Mouse (Mus musculus): ENCODE results near the gene Eif3k. TPM values are rescaled to one million over a fixed set of nuclear protein-coding genes. Genes with fewer than 3 reads are reported as not detected.

The Eif3k gene
- polyA plus RNA-seq, 1 experiment from 2014 or later: 306 TPM

DNA sequence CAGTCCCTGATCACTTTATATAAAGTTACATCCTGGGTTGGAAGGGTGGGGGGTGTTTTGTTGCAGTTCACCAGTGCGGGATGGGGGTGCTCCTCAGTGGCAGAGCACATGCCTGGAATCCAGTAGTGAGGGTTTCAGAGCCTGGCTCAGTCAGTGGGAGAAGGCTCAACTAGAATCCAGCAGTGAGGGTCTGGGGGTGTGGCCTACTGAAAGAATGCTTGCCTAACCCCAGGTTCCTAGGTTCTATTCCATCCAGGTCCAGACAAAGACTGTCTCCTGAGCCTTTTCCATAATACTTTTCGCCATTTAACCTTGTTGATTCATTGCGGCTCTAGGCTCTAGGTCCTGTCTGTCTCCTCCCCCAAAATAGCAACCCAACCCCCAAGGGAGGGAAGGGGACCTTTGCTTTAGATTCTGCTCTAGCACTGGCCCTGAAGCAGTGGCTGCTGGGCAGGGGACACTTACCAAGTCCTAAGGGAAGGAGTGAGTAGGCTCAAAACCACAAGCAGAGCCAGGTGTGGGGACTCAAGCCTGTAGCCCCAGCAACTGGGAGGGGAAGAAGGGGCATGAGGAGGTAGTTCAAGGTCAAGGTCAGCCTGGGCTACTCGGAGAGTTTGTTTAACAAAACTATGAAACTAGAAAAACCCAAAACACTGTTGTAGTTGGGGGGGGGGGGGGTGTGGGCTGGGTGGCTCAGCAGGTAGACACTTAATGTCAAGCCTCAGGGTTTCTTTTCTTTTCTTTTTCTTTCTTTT lies 14.7 kb downstream of the Eif3k start:
- H3K4me1 ChIP-seq: peaks cover 4% of the 10 kb centered on the region; the same call in 1 of the 2 replicates
- ATAC-seq (ENCODE audit: low FRiP score): no peak
- H3K27me3 ChIP-seq (replicated peaks): no peaks in the 10 kb centered on the region
- peaks cover 14% of the 10 kb centered on the region for H3K36me3 ChIP-seq
- no peak overlapping the region for H3K4me3 ChIP-seq (replicated peaks)
- WGBS: 70% methylated on average over 4 of the region's 4 CpGs
- H3K9ac ChIP-seq (replicated peaks): no peak overlapping the region
- H3K9me3 ChIP-seq (replicated peaks): no peaks in the 10 kb centered on the region
- H3K27ac ChIP-seq (replicated peaks): no peak overlapping the region
- no peak overlapping the region for H3K4me2 ChIP-seq

DNA sequence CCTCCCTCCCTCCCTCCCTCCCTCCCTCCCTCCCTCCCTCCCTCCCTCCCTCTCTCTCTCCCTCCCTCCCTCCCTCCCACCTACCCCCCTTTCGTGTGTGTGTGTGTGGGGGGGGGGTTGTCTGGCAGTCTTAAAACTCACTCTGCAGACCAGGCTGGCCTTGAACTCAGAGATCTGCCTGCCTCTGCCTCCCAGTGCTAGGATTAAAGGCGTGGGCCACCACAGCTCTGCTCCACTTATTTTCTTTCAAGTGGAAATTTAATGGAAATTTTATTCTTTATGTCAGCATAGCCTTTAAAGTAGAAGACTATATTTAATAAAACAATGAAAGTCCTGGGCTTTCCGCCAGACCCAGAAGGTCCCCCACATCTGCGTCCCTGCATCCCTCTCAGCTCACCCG lies 15.5 kb downstream of the Eif3k start:
- Histone ChIP-seq H3K36me3 (peaks cover 6% of the 10 kb centered on the region), H3K9me3 (replicated peaks) (no peaks in the 10 kb centered on the region), H3K9ac (replicated peaks) (no peak overlapping the region), H3K4me2 (no peak overlapping the region), H3K4me1 (peaks cover 8% of the 10 kb centered on the region), H3K27me3 (replicated peaks) (no peaks in the 10 kb centered on the region), H3K27ac (replicated peaks) (no peak overlapping the region), H3K4me3 (replicated peaks) (no peak overlapping the region)
- 84% methylated on average over 4 of the region's 5 CpGs for WGBS
- no peak for ATAC-seq (ENCODE audit: low FRiP score)

DNA sequence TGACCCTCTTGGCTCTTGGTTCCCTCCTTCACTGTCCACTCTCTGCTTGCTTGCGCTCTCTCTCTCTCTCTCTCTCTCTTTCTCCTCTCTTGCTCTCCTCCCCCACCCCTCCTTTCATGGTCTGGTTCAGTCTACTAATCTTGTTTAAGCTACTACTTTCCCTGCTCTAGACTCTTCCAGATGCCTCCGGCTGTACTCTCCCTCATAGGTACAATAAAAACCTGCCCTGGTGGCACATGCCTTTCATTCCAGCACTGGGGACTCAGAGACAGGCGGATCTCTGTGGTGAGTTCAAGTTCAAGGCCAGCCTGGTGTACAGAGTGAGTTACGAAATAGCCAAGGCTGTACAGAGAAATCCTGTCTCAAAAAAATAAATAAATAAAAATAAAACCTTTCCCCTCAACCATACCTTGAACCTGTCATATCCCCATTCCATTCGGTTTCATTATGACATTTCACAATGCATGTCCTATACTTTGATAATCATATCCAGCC lies 16.3 kb downstream of the Eif3k start:
- Histone ChIP-seq H3K4me2 (no peak overlapping the region), H3K36me3 (no peaks in the 10 kb centered on the region), H3K27me3 (replicated peaks) (no peaks in the 10 kb centered on the region), H3K4me3 (replicated peaks) (no peak overlapping the region), H3K4me1 (peaks cover 16% of the 10 kb centered on the region), H3K9me3 (replicated peaks) (no peaks in the 10 kb centered on the region), H3K9ac (replicated peaks) (no peak overlapping the region), H3K27ac (replicated peaks) (no peak overlapping the region)
- 83% methylated on average over 5 of the region's 5 CpGs for WGBS
- ATAC-seq (ENCODE audit: low FRiP score): no peak

DNA sequence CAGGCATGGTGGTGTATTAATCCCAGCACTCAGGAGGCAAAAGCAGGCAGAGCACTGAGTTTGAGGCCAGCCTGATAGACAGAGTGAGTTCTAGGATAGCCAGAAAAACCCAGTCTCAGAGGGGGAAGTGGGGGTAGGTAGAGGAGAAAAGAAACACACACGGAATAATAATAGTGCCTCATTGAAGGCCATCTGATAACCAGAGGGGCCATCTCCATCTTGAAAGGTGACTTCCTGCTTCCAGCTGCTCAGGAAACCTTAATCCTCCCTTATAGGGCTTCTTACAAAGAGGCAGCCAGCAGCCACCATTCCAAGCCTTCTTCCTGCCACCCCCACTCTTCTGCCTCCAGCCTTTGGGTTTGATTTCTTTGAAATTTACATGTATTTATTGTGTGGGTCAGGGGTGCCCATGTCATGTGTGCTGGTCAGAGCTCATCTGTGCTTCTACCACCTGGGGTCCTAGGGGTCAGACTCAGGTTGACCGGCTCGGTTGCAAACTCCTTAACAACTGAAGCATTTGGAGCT lies 18.2 kb downstream of the Eif3k start:
- Histone ChIP-seq H3K27ac (replicated peaks) (0 out of 2 replicates have a peak overlapping the region, but pooled peaks have one; percentile 86), H3K4me3 (replicated peaks) (no peak overlapping the region), H3K27me3 (replicated peaks) (no peaks in the 10 kb centered on the region), H3K9me3 (replicated peaks) (no peaks in the 10 kb centered on the region), H3K4me1 (peaks cover 35% of the 10 kb centered on the region), H3K9ac (replicated peaks) (no peak overlapping the region), H3K36me3 (no peaks in the 10 kb centered on the region), H3K4me2 (no peak overlapping the region)
- ATAC-seq (ENCODE audit: low FRiP score): no peak
- WGBS: 77% methylated on average over 3 of the region's 3 CpGs

DNA sequence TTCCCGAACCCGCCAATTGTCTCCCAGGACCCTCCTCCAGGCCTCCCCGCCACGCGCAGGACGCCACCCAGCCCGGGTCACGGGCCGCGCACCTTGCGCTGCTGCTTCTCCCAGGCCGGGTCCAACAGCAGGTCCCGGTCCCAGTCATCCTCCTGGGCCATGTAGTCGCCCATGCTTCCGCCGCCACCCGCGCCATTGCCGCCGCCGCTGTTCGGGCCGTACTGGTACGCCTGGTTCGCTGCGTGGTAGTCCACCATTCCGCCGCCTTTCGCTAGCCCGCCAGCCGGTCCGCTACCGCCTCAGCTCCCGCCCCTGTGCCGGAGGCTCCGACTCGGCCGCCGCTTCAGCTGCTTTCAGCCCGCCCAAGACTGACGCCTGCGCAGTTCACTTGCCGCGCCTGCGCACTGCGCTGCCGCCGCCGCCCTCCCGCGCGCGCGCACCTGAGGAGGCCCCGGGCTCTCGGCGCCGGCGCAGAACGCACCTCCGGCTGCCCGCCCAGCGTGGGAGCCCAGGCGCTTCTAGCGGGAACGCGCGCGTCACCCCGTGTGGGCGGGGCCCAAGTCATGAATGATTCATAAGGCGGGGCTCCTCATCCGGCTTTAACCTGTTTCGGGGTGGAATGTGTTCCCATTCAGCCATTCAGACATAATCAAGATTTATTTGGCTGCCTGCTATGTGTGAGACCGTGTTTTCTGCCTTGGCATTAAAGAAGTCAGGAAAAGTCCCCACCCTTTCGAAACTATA lies 19.6 kb downstream of the Eif3k start, which contains the start of gene Actn4:
Actn4 (minus strand) TSS at position 414 of the 744 bp plus-strand sequence.
- no peaks in the 10 kb centered on the region for H3K36me3 ChIP-seq
- H3K27ac ChIP-seq (replicated peaks): peak within 1 kb of the TSS; percentile 86
- peaks cover 49% of the 10 kb centered on the region for H3K4me1 ChIP-seq
- peak; percentile 93 for ATAC-seq (ENCODE audit: low FRiP score)
- no peaks in the 10 kb centered on the region for H3K9me3 ChIP-seq (replicated peaks)
- peak within 1 kb of the TSS; percentile 99 for H3K4me3 ChIP-seq (replicated peaks)
- no peaks in the 10 kb centered on the region for H3K27me3 ChIP-seq (replicated peaks)
- peak within 1 kb of the TSS; percentile 79 for H3K4me2 ChIP-seq
- peak within 1 kb of the TSS; percentile 98 for H3K9ac ChIP-seq (replicated peaks)
- WGBS: under 1% methylated on average over 65 of the region's 76 CpGs

DNA sequence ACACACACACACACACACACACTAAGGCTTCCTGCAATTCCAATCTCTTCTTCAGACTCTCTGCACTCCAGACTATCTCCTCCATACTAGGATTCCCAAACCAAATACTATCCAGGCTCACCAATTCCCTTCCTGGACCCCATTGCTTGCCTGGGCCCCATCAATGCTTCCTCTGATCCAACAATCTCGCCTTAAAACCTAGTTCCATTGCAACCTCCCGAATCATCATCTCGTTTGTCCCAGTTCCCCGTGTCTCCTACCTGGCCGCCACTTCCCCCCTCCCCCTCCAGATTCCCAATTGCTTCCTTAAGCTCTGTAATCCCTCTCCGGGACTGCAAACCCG lies 20.1 kb downstream of the Eif3k start:
- under 1% methylated on average over 7 of the region's 7 CpGs for WGBS
- Histone ChIP-seq H3K4me1 (peaks cover 52% of the 10 kb centered on the region), H3K36me3 (no peaks in the 10 kb centered on the region), H3K4me2 (peak overlapping the region; percentile 79), H3K27ac (replicated peaks) (peak overlapping the region; percentile 86), H3K9ac (replicated peaks) (peak overlapping the region; percentile 98), H3K9me3 (replicated peaks) (no peaks in the 10 kb centered on the region), H3K4me3 (replicated peaks) (peak overlapping the region; percentile 99), H3K27me3 (replicated peaks) (no peaks in the 10 kb centered on the region)
- ATAC-seq (ENCODE audit: low FRiP score): peak; percentile 9; the same call in 1 of the 2 replicates

DNA sequence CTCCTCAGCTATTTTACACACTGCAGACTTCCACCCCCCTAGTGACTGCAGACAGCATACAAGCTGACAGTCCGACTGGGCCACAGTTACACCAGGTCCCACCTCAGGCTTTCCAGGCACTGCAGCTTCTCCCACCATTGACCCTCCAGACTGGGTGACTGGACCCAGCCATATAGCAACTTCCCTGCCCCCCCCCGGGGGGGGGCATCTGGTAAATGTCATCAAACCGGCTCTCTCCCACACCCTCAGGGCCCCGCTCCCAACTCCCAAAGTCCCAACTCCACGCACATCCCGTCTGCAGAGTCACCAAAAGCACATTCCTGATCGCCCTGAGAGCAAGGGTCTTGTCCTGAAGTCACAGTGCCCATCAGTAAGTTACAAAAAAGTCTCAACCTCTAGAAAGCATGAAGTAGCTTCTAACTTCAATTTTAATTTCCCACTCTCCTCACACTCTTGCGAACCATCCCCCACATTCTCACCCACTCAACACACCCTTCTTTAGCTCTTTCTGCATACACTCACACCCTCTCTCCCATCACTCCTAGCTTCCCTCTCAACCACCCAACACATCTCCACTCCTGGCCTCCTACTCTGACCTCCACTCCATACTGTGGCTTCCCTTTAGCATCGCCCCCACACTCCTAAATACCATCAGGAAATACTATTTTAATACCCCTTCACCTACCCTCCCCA lies 21.2 kb downstream of the Eif3k start:
- Histone ChIP-seq H3K36me3 (no peaks in the 10 kb centered on the region), H3K4me1 (peaks cover 55% of the 10 kb centered on the region), H3K27me3 (replicated peaks) (no peaks in the 10 kb centered on the region), H3K9me3 (replicated peaks) (no peaks in the 10 kb centered on the region), H3K9ac (replicated peaks) (peak overlapping the region; percentile 98), H3K4me3 (replicated peaks) (peak overlapping the region; percentile 99), H3K27ac (replicated peaks) (peak overlapping the region; percentile 28; the same call in 1 of the 2 replicates), H3K4me2 (peak overlapping the region; percentile 79)
- 31% methylated on average over 9 of the region's 9 CpGs for WGBS
- no peak for ATAC-seq (ENCODE audit: low FRiP score)

DNA sequence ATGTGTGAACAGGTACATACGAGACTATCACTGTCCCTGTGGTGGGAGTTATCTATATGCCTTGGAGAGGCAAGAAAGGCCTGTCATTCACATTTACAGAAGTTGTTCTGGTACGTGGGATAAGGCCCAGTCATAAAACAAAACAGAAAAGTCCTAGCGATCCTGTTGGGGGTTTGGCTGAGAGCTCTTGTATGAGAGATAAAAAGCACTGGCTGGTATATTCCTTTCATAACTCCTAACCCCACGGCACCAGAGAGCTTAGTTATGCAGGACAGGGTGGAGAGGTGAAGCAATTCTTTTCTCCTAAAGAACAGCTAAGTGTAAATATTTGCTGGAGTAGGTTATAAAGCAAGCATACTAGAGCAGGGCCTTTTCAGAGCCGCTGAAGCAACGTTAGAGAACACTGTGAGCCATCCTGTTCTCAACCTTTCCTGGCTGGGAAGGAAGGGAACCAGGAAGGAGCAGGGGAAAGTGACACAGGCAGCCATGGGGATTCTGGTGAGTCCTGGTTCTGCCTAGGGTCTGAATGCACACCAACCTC lies 22.1 kb downstream of the Eif3k start:
- Histone ChIP-seq H3K27me3 (replicated peaks) (no peaks in the 10 kb centered on the region), H3K4me1 (peaks cover 64% of the 10 kb centered on the region), H3K27ac (replicated peaks) (0 out of 2 replicates have a peak overlapping the region, but pooled peaks have one; percentile 28), H3K4me2 (peak overlapping the region; percentile 79), H3K4me3 (replicated peaks) (peak overlapping the region; percentile 99), H3K9me3 (replicated peaks) (no peaks in the 10 kb centered on the region), H3K9ac (replicated peaks) (peak overlapping the region; percentile 98), H3K36me3 (no peaks in the 10 kb centered on the region)
- WGBS: 38% methylated on average over 6 of the region's 6 CpGs
- no peak for ATAC-seq (ENCODE audit: low FRiP score)

DNA sequence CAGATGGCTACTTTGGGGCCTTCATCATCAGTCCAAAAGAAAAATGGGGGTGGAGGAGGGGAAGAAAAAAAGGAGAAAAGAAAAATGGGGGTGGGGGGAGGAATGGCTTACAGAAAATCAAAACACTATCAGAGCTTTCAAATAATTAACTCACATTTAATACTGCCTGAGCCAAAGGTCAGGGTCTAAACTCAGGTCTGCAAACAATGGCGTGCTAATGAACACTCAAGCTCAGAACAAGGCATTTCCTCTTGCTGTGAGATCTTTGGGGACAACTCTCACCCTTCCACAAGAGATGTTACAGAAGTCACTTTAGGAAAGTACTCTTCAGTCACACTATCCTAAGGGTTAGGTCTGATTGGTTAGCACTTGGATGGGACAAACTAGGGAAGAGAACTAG lies 22.9 kb downstream of the Eif3k start:
- peak overlapping the region; percentile 79 for H3K4me2 ChIP-seq
- 69% methylated on average over 1 of the region's 1 CpGs for WGBS
- H3K4me3 ChIP-seq (replicated peaks): no peak overlapping the region
- no peak for ATAC-seq (ENCODE audit: low FRiP score)
- no peak overlapping the region for H3K27ac ChIP-seq (replicated peaks)
- no peak overlapping the region for H3K9ac ChIP-seq (replicated peaks)
- H3K27me3 ChIP-seq (replicated peaks): no peaks in the 10 kb centered on the region
- no peaks in the 10 kb centered on the region for H3K36me3 ChIP-seq
- peaks cover 69% of the 10 kb centered on the region for H3K4me1 ChIP-seq
- H3K9me3 ChIP-seq (replicated peaks): no peaks in the 10 kb centered on the region

DNA sequence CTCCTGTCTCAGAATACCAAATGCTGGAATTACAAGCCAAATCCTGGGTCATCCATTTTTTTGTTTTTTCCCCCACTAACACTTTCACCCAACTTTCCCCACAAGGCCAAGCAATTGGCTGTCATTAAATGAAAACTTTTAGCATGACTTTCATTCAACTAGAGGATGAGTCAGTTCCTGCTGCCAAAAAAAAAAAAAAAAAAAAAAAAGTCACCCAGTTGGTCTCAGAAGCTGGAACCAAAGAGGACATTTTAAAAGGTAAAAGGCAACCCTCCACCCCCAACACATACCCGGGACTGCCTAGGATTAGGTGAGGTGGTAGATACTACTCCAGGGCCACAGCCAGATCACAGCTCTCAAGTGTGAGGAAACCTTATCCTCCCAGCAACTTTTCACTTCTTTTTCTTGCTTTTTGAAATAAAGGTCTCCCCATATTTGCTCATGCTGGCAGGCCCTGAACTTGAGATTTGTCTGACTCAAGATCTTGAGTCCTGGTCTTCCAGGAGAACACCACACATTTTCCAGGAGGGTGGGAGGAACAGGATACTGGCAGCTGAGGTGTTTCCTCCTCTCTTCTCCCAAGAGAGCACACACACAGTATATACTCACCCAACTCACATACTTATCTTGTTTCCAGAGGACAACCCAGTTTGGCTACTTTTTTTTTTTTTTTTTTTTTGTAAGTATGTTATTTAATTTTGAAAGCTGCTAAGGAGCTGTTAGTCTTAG lies 23.5 kb downstream of the Eif3k start:
- no peaks in the 10 kb centered on the region for H3K36me3 ChIP-seq
- no peak overlapping the region for H3K9ac ChIP-seq (replicated peaks)
- H3K9me3 ChIP-seq (replicated peaks): no peaks in the 10 kb centered on the region
- H3K27me3 ChIP-seq (replicated peaks): no peaks in the 10 kb centered on the region
- H3K4me2 ChIP-seq: no peak overlapping the region
- ATAC-seq (ENCODE audit: low FRiP score): no peak
- no peak overlapping the region for H3K4me3 ChIP-seq (replicated peaks)
- H3K4me1 ChIP-seq: peaks cover 74% of the 10 kb centered on the region
- H3K27ac ChIP-seq (replicated peaks): no peak overlapping the region
- 71% methylated on average over 1 of the region's 1 CpGs for WGBS

Data from neural tube, embryonic 15.5 days (tissue).